Mouse (Mus musculus) embryonic facial prominence, embryonic 15.5 days (tissue): ENCODE results near the gene Cks2. TPM values are rescaled to one million over a fixed set of nuclear protein-coding genes. Genes with fewer than 3 reads are reported as not detected.
"Not testable (repeated sequence)": the region's sequence is repeated elsewhere in the genome, so short reads cannot be mapped to it uniquely, and the experiment has no call there.

Experiments used
- ATAC-seq: fragments of 200-750 bp; cut with Nextera tagmentation; 2 replicates; pipeline ENCODE4 v1.8.0; 2017; ENCODE audit warnings: low read depth, moderate TSS enrichment; ENCODE audit not compliant: insufficient number of reproducible peaks, low FRiP score, low TSS enrichment
- H3K27ac ChIP-seq: fragments of 300-500 bp; sonication (generic); replicated peaks from 2 replicates; pipeline ENCODE4 v1.5.1; 2015; ENCODE audit warnings: mild to moderate bottlenecking, inconsistent platforms
- H3K27me3 ChIP-seq: fragments of 300-500 bp; sonication (generic); 2 replicates; pipeline ENCODE4 v1.6.1; 2015; ENCODE audit warnings: inconsistent platforms
- H3K36me3 ChIP-seq: fragments of 300-500 bp; sonication (generic); 2 replicates; pipeline ENCODE4 v1.6.1; 2015; ENCODE audit warnings: mild to moderate bottlenecking, inconsistent platforms
- H3K4me1 ChIP-seq: fragments of 300-500 bp; sonication (generic); 2 replicates; pipeline ENCODE4 v1.6.1; 2015; ENCODE audit warnings: inconsistent platforms
- H3K4me2 ChIP-seq: fragments of 300-500 bp; sonication (generic); replicated peaks from 2 replicates; pipeline ENCODE4 v1.6.1; 2015; ENCODE audit warnings: mild to moderate bottlenecking, inconsistent platforms
- H3K4me3 ChIP-seq: fragments of 300-500 bp; sonication (generic); replicated peaks from 2 replicates; pipeline ENCODE4 v1.5.1; 2015; ENCODE audit warnings: mild to moderate bottlenecking, inconsistent platforms
- H3K9ac ChIP-seq: fragments of 300-500 bp; sonication (generic); 2 replicates; pipeline ENCODE4 v1.6.1; 2015; ENCODE audit warnings: inconsistent platforms
- H3K9me3 ChIP-seq: fragments of 300-500 bp; sonication (generic); replicated peaks from 2 replicates; pipeline ENCODE4 v1.6.1; 2016; ENCODE audit warnings: inconsistent platforms
- WGBS: fragments of 180-500 bp; shearing (Covaris S2); methylation state at CpG from one replicate; pipeline ENCODE4 v1.1.7; 2015; 5-methylcytosine and 5-hydroxymethylcytosine counted together
- polyA plus RNA-seq: library from polyadenylated mRNA; unstranded; fragments of >200 nt; fragmentation: Nextera tagmentation; extraction: Ambion mirVana; gene quantifications from 2 replicates; pipeline ENCODE4 v1.2.1, GENCODE M21; 2015

Gene Cks2
- polyA plus RNA-seq, 1 experiment from 2014 or later: 250 TPM

GRCm38 (mm10) chr13:51616417-51617044, 28.5 kb upstream of the Cks2 start:
- no peak overlapping the region for H3K4me2 ChIP-seq

GRCm38 (mm10) chr13:51617306-51617705, 27.7 kb upstream of the Cks2 start:
- Histone ChIP-seq H3K4me2 (no peak overlapping the region), H3K9ac (no peak overlapping the region), H3K9me3 (no peaks in the 10 kb centered on the region), H3K4me1 (peaks cover 18% of the 10 kb centered on the region; the same call in 1 of the 2 replicates), H3K36me3 (no peaks in the 10 kb centered on the region), H3K27ac (no peak overlapping the region), H3K4me3 (no peak overlapping the region), H3K27me3 (no peaks in the 10 kb centered on the region)
- WGBS: 45% methylated on average over 1 of the region's 1 CpGs
- ATAC-seq: no peak

More at GRCm38 (mm10) chr13:51616417-51617044, 28.5 kb upstream of the Cks2 start:
- Histone ChIP-seq H3K27ac (no peak overlapping the region), H3K4me3 (no peak overlapping the region), H3K27me3 (no peaks in the 10 kb centered on the region), H3K9ac (no peak overlapping the region), H3K9me3 (no peaks in the 10 kb centered on the region), H3K36me3 (no peaks in the 10 kb centered on the region), H3K4me1 (peaks cover 18% of the 10 kb centered on the region; the same call in 1 of the 2 replicates)
- no peak; the same call in 1 of the 2 replicates for ATAC-seq
- 8% methylated on average over 12 of the region's 12 CpGs for WGBS

- Histone ChIP-seq H3K27ac (no peak overlapping the region), H3K27me3 (no peaks in the 10 kb centered on the region), H3K4me3 (no peak overlapping the region), H3K9me3 (no peaks in the 10 kb centered on the region), H3K4me2 (no peak overlapping the region), H3K9ac (no peak overlapping the region), H3K36me3 (no peaks in the 10 kb centered on the region), H3K4me1 (peaks cover 18% of the 10 kb centered on the region; the same call in 1 of the 2 replicates)
- WGBS: 15% methylated on average over 6 of the region's 6 CpGs
- ATAC-seq: no peak
Measured at GRCm38 (mm10) chr13:51617861-51618260, 27.2 kb upstream of the Cks2 start.

GRCm38 (mm10) chr13:51618602-51619001, 26.4 kb upstream of the Cks2 start:
- Histone ChIP-seq H3K9me3 (no peaks in the 10 kb centered on the region), H3K27ac (no peak overlapping the region), H3K4me3 (no peak overlapping the region), H3K4me2 (no peak overlapping the region), H3K4me1 (peaks cover 18% of the 10 kb centered on the region; the same call in 1 of the 2 replicates), H3K27me3 (no peaks in the 10 kb centered on the region), H3K9ac (no peak overlapping the region), H3K36me3 (no peaks in the 10 kb centered on the region)
- no peak for ATAC-seq
- 20% methylated on average over 9 of the region's 9 CpGs for WGBS

GRCm38 (mm10) chr13:51622626-51623025, 22.4 kb upstream of the Cks2 start:
- no peak overlapping the region for H3K4me2 ChIP-seq
- 76% methylated on average over 5 of the region's 5 CpGs for WGBS
- H3K9ac ChIP-seq: no peak overlapping the region
- no peak overlapping the region for H3K27ac ChIP-seq
- H3K27me3 ChIP-seq: no peaks in the 10 kb centered on the region
- H3K4me1 ChIP-seq: 0 out of 2 replicates have a peak, but pooled peaks cover 3% of the 10 kb centered on the region
- no peak for ATAC-seq
- H3K36me3 ChIP-seq: no peaks in the 10 kb centered on the region
- no peak overlapping the region for H3K4me3 ChIP-seq
- no peaks in the 10 kb centered on the region for H3K9me3 ChIP-seq

GRCm38 (mm10) chr13:51623678-51624077, 21.4 kb upstream of the Cks2 start:
- Histone ChIP-seq H3K36me3 (no peaks in the 10 kb centered on the region), H3K27me3 (no peaks in the 10 kb centered on the region), H3K27ac (no peak overlapping the region), H3K4me1 (no peaks in the 10 kb centered on the region), H3K4me2 (no peak overlapping the region), H3K9me3 (0 out of 2 replicates have a peak, but pooled peaks cover 1% of the 10 kb centered on the region), H3K9ac (no peak overlapping the region), H3K4me3 (no peak overlapping the region)
- ATAC-seq: no peak
- WGBS: 74% methylated on average over 2 of the region's 2 CpGs

- Histone ChIP-seq H3K27me3 (no peaks in the 10 kb centered on the region), H3K27ac (no peak overlapping the region), H3K9me3 (0 out of 2 replicates have a peak, but pooled peaks cover 2% of the 10 kb centered on the region), H3K36me3 (no peaks in the 10 kb centered on the region), H3K4me1 (no peaks in the 10 kb centered on the region), H3K4me3 (no peak overlapping the region), H3K9ac (no peak overlapping the region), H3K4me2 (no peak overlapping the region)
- WGBS: 73% methylated on average over 6 of the region's 6 CpGs
- ATAC-seq: no peak
Measured at GRCm38 (mm10) chr13:51628273-51628848, 16.7 kb upstream of the Cks2 start.

GRCm38 (mm10) chr13:51631354-51631992, 13.6 kb upstream of the Cks2 start:
- no peak for ATAC-seq
- Histone ChIP-seq H3K27ac (no peak overlapping the region), H3K27me3 (no peaks in the 10 kb centered on the region), H3K4me2 (no peak overlapping the region), H3K9me3 (0 out of 2 replicates have a peak, but pooled peaks cover 2% of the 10 kb centered on the region), H3K9ac (no peak overlapping the region), H3K36me3 (no peaks in the 10 kb centered on the region), H3K4me3 (no peak overlapping the region), H3K4me1 (no peaks in the 10 kb centered on the region)
- WGBS: 78% methylated on average over 15 of the region's 15 CpGs

GRCm38 (mm10) chr13:51632560-51633218, 12.3 kb upstream of the Cks2 start:
- H3K4me2 ChIP-seq: no peak overlapping the region
- no peak overlapping the region for H3K27ac ChIP-seq
- 0 out of 2 replicates have a peak, but pooled peaks cover 2% of the 10 kb centered on the region for H3K9me3 ChIP-seq
- no peak overlapping the region for H3K9ac ChIP-seq
- no peaks in the 10 kb centered on the region for H3K4me1 ChIP-seq
- no peak overlapping the region for H3K4me3 ChIP-seq
- no peak for ATAC-seq
- WGBS: 78% methylated on average over 5 of the region's 5 CpGs
- no peaks in the 10 kb centered on the region for H3K36me3 ChIP-seq
- H3K27me3 ChIP-seq: no peaks in the 10 kb centered on the region

- 45% methylated on average over 6 of the region's 9 CpGs for whole genome bisulfite sequencing
- H3K4me1 ChIP-seq, H3K9me3 ChIP-seq, H3K27ac ChIP-seq, ATAC-seq, H3K9ac ChIP-seq, H3K27me3 ChIP-seq, H3K4me2 ChIP-seq, H3K36me3 ChIP-seq, H3K4me3 ChIP-seq: not testable (repeated sequence)
Measured at GRCm38 (mm10) chr13:51635384-51635783, 9.6 kb upstream of the Cks2 start.

- H3K36me3 ChIP-seq: no peaks in the 10 kb centered on the region
- no peak for ATAC-seq
Measured at GRCm38 (mm10) chr13:51638958-51639357, 6.1 kb upstream of the Cks2 start.

More at GRCm38 (mm10) chr13:51638958-51639357, 6.1 kb upstream of the Cks2 start:
- WGBS: 74% methylated on average over 4 of the region's 4 CpGs
- H3K4me2 ChIP-seq: no peak overlapping the region
- no peak overlapping the region for H3K9ac ChIP-seq
- no peaks in the 10 kb centered on the region for H3K27me3 ChIP-seq
- no peaks in the 10 kb centered on the region for H3K4me1 ChIP-seq
- H3K9me3 ChIP-seq: no peaks in the 10 kb centered on the region
- H3K4me3 ChIP-seq: no peak overlapping the region
- H3K27ac ChIP-seq: no peak overlapping the region
